Comparison of ENCODE assay signal across 19 mouse cellular contexts in genomic region chr4:45416314-45416713, GRCm38 (mm10).
"Had no signal": no experiment of that assay in that cellular context is flagged by ENCODE, and none has a peak within 500 bp of the region (broad histone marks: within the 10 kb centered on the region; RNA-seq: fewer than 3 reads in every experiment).

No protein-coding gene starts in this region.

- H3K9ac ChIP-seq: lung, embryonic 14.5 days; midbrain, embryonic 12.5 days; neural tube, embryonic 13.5 days; neural tube, embryonic 15.5 days had no signal

- H3K4me2 ChIP-seq: lung, embryonic 14.5 days; midbrain, embryonic 12.5 days; neural tube, embryonic 13.5 days; neural tube, embryonic 15.5 days had no signal

- H3K27ac ChIP-seq: midbrain, embryonic 10.5 days; midbrain, embryonic 12.5 days; neural tube, embryonic 13.5 days; neural tube, embryonic 15.5 days had no signal

- DNase-seq: lung, adult 18-20 months; lung, embryonic 14.5 days; lung, postnatal 10 days; lung, postnatal 4 days; midbrain, embryonic 14.5 days; retina, postnatal 1 day; right cerebral cortex, adult 18-20 months; right cerebral cortex, postnatal 25 days; right cerebral cortex, postnatal 4 days; spleen, adult 18-20 months; thymus, adult 18-20 months; thymus, postnatal 14 days; thymus, postnatal 36 days had no signal

- H3K27me3 ChIP-seq: neural tube, embryonic 13.5 days; neural tube, embryonic 15.5 days had no signal

- H3K4me3 ChIP-seq: midbrain, embryonic 10.5 days; midbrain, embryonic 12.5 days; myocyte; neural tube, embryonic 13.5 days; neural tube, embryonic 15.5 days had no signal

- H3K9me3 ChIP-seq: midbrain, embryonic 10.5 days; midbrain, embryonic 12.5 days; neural tube, embryonic 13.5 days; neural tube, embryonic 15.5 days had no signal

- ATAC-seq: midbrain, embryonic 16.5 days had no signal

- H3K36me3 ChIP-seq: midbrain, embryonic 10.5 days; midbrain, embryonic 12.5 days; neural tube, embryonic 13.5 days; neural tube, embryonic 15.5 days had no signal
